Mouse (Mus musculus): ENCODE data around the gene Npsr1.

DNA sequence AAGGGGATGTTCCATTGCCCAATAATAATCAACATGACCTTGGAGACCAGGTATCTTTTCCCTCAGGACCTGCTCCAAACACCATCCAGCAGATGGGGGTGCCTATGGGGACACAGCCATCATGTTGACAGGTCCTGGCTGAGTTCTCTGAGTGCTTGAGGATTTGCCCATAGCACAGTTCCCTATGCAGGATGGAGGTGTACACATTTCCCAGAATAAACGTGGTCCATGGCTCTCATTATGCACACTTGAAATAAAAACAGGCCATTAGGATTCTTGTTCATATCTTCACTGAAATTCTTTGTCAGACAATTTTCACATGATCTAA, 92.4 kb downstream of the Npsr1 start:
- TF ChIP-seq CTCF (IDR thresholded peaks at IDR 0.05; ENCODE audit: low read depth) = no peak
- TF ChIP-seq EP300 (optimal IDR thresholded peaks at IDR 0.05) = no peak

Measured in stomach, postnatal 0 days (tissue).